Mouse (Mus musculus) splenic B cell, adult 2 months (primary cell): ENCODE data around the gene Tmprss9.

Source experiments
- DNase-seq: peaks from one replicate; pipeline ENCODE4 v3.0.0-alpha.2; 2011; ENCODE audit warnings: low read depth, low spot score
- H3K27me3 ChIP-seq: 2 replicates; pipeline ENCODE4 v1.6.1; 2012; ENCODE audit warnings: mild to moderate bottlenecking, low read length, moderate library complexity, mixed read lengths; ENCODE audit not compliant: control insufficient read depth, poor library complexity, insufficient read depth, severe bottlenecking
- H3K36me3 ChIP-seq: 2 replicates; pipeline ENCODE4 v1.6.1; 2012; ENCODE audit warnings: mild to moderate bottlenecking, low read length, moderate library complexity, mixed read lengths; ENCODE audit not compliant: control insufficient read depth, poor library complexity, insufficient read depth, severe bottlenecking

Gene Tmprss9

DNA sequence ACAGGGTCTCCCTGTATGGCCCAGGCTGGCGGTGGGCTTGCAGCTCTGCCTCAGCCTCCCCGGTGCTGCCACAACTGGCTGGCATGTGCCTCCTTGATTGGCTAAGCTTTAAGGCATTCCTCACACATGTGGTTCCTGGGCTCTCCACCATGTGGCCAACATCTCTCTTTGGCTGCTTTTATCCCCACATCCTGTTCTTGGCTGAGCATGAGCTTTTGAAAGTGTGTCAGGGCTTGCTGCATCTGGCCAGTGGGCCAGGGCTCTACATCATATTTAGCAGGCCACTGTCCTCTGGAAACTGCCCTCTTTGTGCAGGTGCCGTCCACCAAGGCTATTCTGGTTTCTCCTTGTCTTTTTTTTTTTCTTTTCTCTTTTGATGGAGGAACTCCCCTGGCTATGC, 15.4 kb upstream of the Tmprss9 start:
- Histone ChIP-seq H3K36me3 (peaks cover 1% of the 10 kb centered on the region; the same call in 1 of the 2 replicates), H3K27me3 (no peaks in the 10 kb centered on the region)
- DNase-seq = no peak

GRCm38 (mm10) chr10:80856908-80857307, 14.7 kb upstream of the Tmprss9 start:
- no peak for DNase-seq
- H3K36me3 ChIP-seq = peaks cover 1% of the 10 kb centered on the region; the same call in 1 of the 2 replicates
- H3K27me3 ChIP-seq = no peaks in the 10 kb centered on the region

GRCm38 (mm10) chr10:80857386-80857785, 14.3 kb upstream of the Tmprss9 start:
- H3K27me3 ChIP-seq = no peaks in the 10 kb centered on the region
- H3K36me3 ChIP-seq = peaks cover 1% of the 10 kb centered on the region; the same call in 1 of the 2 replicates
- DNase-seq = no peak

DNA sequence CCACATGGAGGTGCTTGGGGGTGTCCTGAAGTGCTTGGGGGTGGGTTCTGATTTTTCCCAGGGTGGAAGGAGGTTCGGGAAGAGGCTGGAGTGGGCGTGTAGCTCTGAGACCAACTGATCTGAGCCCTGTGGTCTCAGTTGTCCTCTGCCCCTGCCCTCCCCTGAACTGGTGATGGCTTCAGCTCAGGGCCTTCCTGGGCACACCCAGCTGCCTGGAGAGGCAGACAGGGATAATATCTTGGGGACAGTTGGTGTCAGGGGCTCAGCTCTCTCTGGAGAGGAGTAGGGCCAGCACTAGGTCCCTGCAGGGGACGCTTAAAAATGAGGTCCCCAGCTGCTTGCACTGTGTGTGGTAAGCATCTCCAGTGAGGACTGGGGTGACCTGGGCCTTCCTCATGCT, 13.8 kb upstream of the Tmprss9 start:
- H3K36me3 ChIP-seq = no peaks in the 10 kb centered on the region; the same call in none of the 2 replicates
- no peak for DNase-seq

GRCm38 (mm10) chr10:80858350-80858935, 13.2 kb upstream of the Tmprss9 start:
- H3K36me3 ChIP-seq = no peaks in the 10 kb centered on the region; the same call in 1 of the 2 replicates
- no peaks in the 10 kb centered on the region for H3K27me3 ChIP-seq
- DNase-seq = no peak

More for the DNA sequence above, 13.8 kb upstream of the Tmprss9 start:
- no peaks in the 10 kb centered on the region for H3K27me3 ChIP-seq

- Histone ChIP-seq H3K27me3 (no peaks in the 10 kb centered on the region), H3K36me3 (no peaks in the 10 kb centered on the region; the same call in none of the 2 replicates)
- DNase-seq = no peak
These were observed 9.3 kb upstream of the Tmprss9 start for GRCm38 (mm10) chr10:80862305-80862704.

GRCm38 (mm10) chr10:80864446-80864845, 7.2 kb upstream of the Tmprss9 start:
- H3K36me3 ChIP-seq = no peaks in the 10 kb centered on the region; the same call in none of the 2 replicates
- DNase-seq = no peak

DNA sequence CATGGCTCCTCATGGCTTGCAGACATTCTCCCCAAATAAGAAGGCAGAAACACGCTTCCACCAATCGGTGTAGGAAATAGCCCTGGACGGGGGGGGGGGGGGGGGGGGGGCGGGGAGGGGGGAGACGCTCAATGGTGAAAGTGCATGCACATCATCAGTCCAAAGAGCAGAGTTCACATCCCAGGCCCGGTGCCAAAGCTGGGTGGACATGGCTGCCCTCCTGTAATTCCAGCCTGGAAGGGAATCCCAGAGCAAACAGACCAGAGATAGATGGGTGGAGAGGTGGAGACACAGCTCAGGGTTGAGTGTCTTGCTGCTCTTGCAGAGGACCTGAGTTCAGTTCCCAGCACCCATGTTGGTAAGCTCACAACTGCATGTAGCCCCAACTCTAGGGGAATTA, 655 bp upstream of the Tmprss9 start:
- Histone ChIP-seq H3K27me3 (no peaks in the 10 kb centered on the region), H3K36me3 (no peaks in the 10 kb centered on the region; the same call in 1 of the 2 replicates)
- DNase-seq = no peak

More at GRCm38 (mm10) chr10:80864446-80864845, 7.2 kb upstream of the Tmprss9 start:
- no peaks in the 10 kb centered on the region for H3K27me3 ChIP-seq

GRCm38 (mm10) chr10:80874035-80874434, 2.4 kb downstream of the Tmprss9 start:
- 0 out of 2 replicates have a peak, but pooled peaks cover 1% of the 10 kb centered on the region for H3K27me3 ChIP-seq
- DNase-seq = no peak
- no peaks in the 10 kb centered on the region for H3K36me3 ChIP-seq

GRCm38 (mm10) chr10:80876028-80876427, 4.4 kb downstream of the Tmprss9 start:
- peak; percentile 84 for DNase-seq
- Histone ChIP-seq H3K36me3 (no peaks in the 10 kb centered on the region), H3K27me3 (0 out of 2 replicates have a peak, but pooled peaks cover 1% of the 10 kb centered on the region)

GRCm38 (mm10) chr10:80876594-80876993, 4.9 kb downstream of the Tmprss9 start:
- no peak for DNase-seq
- H3K27me3 ChIP-seq = 0 out of 2 replicates have a peak, but pooled peaks cover 1% of the 10 kb centered on the region
- H3K36me3 ChIP-seq = no peaks in the 10 kb centered on the region

DNA sequence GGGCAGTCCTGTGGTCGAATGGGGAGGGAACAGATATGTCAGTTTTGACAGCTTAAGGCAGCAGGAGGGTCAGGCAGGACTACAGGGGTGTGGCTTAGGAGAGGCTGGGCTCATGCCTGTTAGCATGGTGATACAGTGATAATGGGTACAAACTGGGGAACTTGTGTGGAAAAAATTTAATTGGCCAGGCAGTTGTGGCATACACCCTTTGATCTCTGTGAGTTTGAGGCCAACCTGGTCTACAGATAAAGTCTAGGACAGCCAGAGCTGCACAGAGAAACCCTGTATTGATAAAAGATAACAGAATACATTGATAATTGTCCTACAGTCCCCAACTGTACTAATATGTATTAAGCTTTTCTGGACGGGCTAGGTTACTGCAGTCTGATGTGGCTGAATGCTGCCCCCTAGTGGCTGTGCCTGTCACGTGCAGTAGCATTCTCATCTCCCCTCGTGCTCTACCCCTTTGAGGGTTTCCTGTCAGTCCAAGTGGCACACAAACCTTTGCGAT, 8.5 kb downstream of the Tmprss9 start:
- peak; percentile 88 for DNase-seq
- Histone ChIP-seq H3K27me3 (0 out of 2 replicates have a peak, but pooled peaks cover 1% of the 10 kb centered on the region), H3K36me3 (no peaks in the 10 kb centered on the region)

GRCm38 (mm10) chr10:80880901-80881300, 9.3 kb downstream of the Tmprss9 start:
- Histone ChIP-seq H3K36me3 (no peaks in the 10 kb centered on the region), H3K27me3 (0 out of 2 replicates have a peak, but pooled peaks cover 1% of the 10 kb centered on the region)
- peak; percentile 51 for DNase-seq

GRCm38 (mm10) chr10:80881301-80881700, 9.7 kb downstream of the Tmprss9 start:
- DNase-seq = peak; percentile 88
- Histone ChIP-seq H3K36me3 (no peaks in the 10 kb centered on the region), H3K27me3 (0 out of 2 replicates have a peak, but pooled peaks cover 1% of the 10 kb centered on the region)

- Histone ChIP-seq H3K36me3 (no peaks in the 10 kb centered on the region), H3K27me3 (no peaks in the 10 kb centered on the region)
- no peak for DNase-seq
These were observed 15.5 kb downstream of the Tmprss9 start for GRCm38 (mm10) chr10:80887181-80887580.
